8 mouse cellular contexts compared by ENCODE assay signal in the genomic region with DNA sequence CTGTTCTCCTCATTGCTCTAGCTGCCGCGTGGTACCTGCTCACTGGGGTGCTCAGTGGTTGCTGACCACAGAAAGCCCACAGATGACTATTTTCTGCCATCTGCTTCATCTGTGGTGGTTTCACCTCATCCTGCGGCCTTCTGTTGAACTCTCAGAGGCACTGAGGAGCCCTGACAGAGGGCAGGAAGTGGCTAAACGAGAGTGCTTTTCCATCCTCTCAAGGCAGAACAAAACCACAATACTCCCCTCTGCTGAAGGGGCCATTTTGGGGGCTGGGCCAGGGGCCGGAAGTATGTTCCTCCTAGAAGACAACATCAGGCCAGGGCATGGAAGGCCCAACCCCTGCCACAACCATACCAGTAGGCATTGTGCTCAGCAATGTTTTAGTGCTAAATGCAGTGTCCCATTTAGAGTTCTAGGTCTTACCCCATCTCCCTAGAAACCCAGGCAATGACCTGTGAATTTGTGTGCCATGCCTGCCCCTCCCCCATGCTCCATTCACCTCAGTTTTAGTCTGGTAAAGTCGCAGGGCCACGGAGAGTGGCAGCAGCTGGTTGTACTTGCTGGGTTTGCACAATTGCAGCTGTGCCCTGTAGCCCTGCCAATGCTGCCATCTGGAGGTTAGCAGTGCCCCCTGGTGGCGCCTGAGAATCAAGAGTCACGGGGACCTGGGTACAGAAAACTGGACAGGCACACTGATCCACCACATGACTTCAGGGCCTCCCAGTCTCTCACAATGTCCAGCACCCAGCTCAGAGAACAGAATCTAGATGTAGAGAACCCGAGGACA. TPM values are rescaled to one million over a fixed set of nuclear protein-coding genes. Genes with fewer than 3 reads are reported as not detected.
DNase-seq lines count a peak whose midpoint lies in the region; ATAC-seq and TF ChIP-seq lines count a peak whose summit lies in the region.

No protein-coding gene starts in this region.

- peak overlapping the region; percentile 27; the same call in 1 of the 2 replicates for H3K4me2 ChIP-seq in lung, embryonic 15.5 days

- no peak; a peak in 1 of 4 replicates for TF ChIP-seq EP300 in MEL (IDR thresholded peaks at IDR 0.05; ENCODE audit: low read depth in 1 of 2, low read length in 2 of 2)

- H3K4me1 ChIP-seq in MEL (ENCODE audit: control insufficient read depth in 1 of 2, insufficient read depth in 2 of 2, low read length in 2 of 2) = peaks cover 7 to 25% of the 10 kb centered on the region in 2 experiments
- H3K4me1 ChIP-seq in hindbrain, embryonic 10.5 days (replicated peaks) = peaks cover 13% of the 10 kb centered on the region
- H3K4me1 ChIP-seq in lung, embryonic 15.5 days = peaks cover 14% of the 10 kb centered on the region
- peaks cover 19% of the 10 kb centered on the region for H3K4me1 ChIP-seq in olfactory bulb, adult 2 months (ENCODE audit: control insufficient read depth, insufficient read depth, low read length)

- WGBS in hindbrain, embryonic 10.5 days = 30% methylated on average over 10 of the region's 10 CpGs
- 21% methylated on average over 10 of the region's 10 CpGs for WGBS in lung, embryonic 15.5 days
- WGBS in olfactory bulb, adult 2 months = 25% methylated on average over 10 of the region's 10 CpGs

- H3K9me3 ChIP-seq in MEL (replicated peaks; ENCODE audit: insufficient read depth, low read length) = no peaks in the 10 kb centered on the region
- H3K9me3 ChIP-seq in hindbrain, embryonic 10.5 days = no peaks in the 10 kb centered on the region
- H3K9me3 ChIP-seq in lung, embryonic 15.5 days = no peaks in the 10 kb centered on the region

- H3K27ac ChIP-seq in MEL (ENCODE audit: control insufficient read depth, low read depth, low read length) = peak overlapping the region; percentile 16
- peak overlapping the region; percentile 36 for H3K27ac ChIP-seq in hindbrain, embryonic 10.5 days
- H3K27ac ChIP-seq in lung, embryonic 15.5 days = no peak overlapping the region
- H3K27ac ChIP-seq in olfactory bulb, adult 2 months (ENCODE audit: insufficient read depth, low read depth, low read length) = no peak overlapping the region

- peak overlapping the region; percentile 34 to 79 for H3K4me3 ChIP-seq in MEL (ENCODE audit: control insufficient read depth in 1 of 2, insufficient read depth in 1 of 2, low read depth in 2 of 2, low read length in 2 of 2)
- H3K4me3 ChIP-seq in hindbrain, embryonic 10.5 days = no peak overlapping the region
- no peak overlapping the region for H3K4me3 ChIP-seq in lung, embryonic 15.5 days
- H3K4me3 ChIP-seq in olfactory bulb, adult 2 months (ENCODE audit: insufficient read depth, low read depth, low read length) = no peak overlapping the region

- no peaks in the 10 kb centered on the region for H3K27me3 ChIP-seq in MEL (ENCODE audit: control insufficient read depth in 1 of 2, insufficient read depth in 2 of 2, low read length in 2 of 2)
- H3K27me3 ChIP-seq in hindbrain, embryonic 10.5 days (ENCODE audit: insufficient read depth, poor library complexity, severe bottlenecking) = peaks cover 3% of the 10 kb centered on the region; the same call in 1 of the 2 replicates
- no peaks in the 10 kb centered on the region for H3K27me3 ChIP-seq in lung, embryonic 15.5 days

- peak; percentile 99 for TF ChIP-seq RAD21 in MEL (IDR thresholded peaks at IDR 0.05; ENCODE audit: low read depth, low read length)

- peak; percentile 74 to 99 (median 96) for TF ChIP-seq CTCF in MEL (IDR thresholded peaks at IDR 0.05 in 2 of 3, conservative IDR thresholded peaks at IDR 0.05 in 1 of 3; ENCODE audit: control insufficient read depth in 1 of 3, insufficient read depth in 1 of 3, low read depth in 2 of 3, low read length in 3 of 3, poor library complexity in 1 of 3, severe bottlenecking in 1 of 3)
- TF ChIP-seq CTCF in olfactory bulb, adult 2 months (IDR thresholded peaks at IDR 0.05; ENCODE audit: insufficient read depth, low read depth, low read length) = peak; percentile 66

- no peaks in the 10 kb centered on the region for H3K79me2 ChIP-seq in MEL (ENCODE audit: control insufficient read depth, insufficient read depth, low read length, poor library complexity)

- peak; percentile 92 for ATAC-seq in frontal cortex, adult (ENCODE audit: low TSS enrichment)
- peak; percentile 48; the same call in 1 of the 2 replicates for ATAC-seq in lung, embryonic 15.5 days (ENCODE audit: borderline replicate concordance, extremely low read depth, low FRiP score, low TSS enrichment)

- peaks cover 0 to 12% of the 10 kb centered on the region in 2 experiments; a peak in 2 of 4 replicates for H3K36me3 ChIP-seq in MEL (ENCODE audit: control insufficient read depth in 1 of 2, insufficient read depth in 2 of 2, low read length in 2 of 2)
- no peaks in the 10 kb centered on the region for H3K36me3 ChIP-seq in hindbrain, embryonic 10.5 days
- no peaks in the 10 kb centered on the region for H3K36me3 ChIP-seq in lung, embryonic 15.5 days

- peak overlapping the region; percentile 62 for H3K9ac ChIP-seq in MEL (ENCODE audit: control insufficient read depth, low read depth, low read length, poor library complexity, severe bottlenecking)
- no peak overlapping the region for H3K9ac ChIP-seq in lung, embryonic 15.5 days

- TF ChIP-seq POLR2A in MEL (IDR thresholded peaks at IDR 0.05; ENCODE audit: control insufficient read depth in 1 of 2, insufficient read depth in 1 of 2, low read depth in 1 of 2, low read length in 2 of 2, poor library complexity in 1 of 2) = peak in 1 of 2 experiments; percentile 46; a peak in 1 of 4 replicates
- TF ChIP-seq POLR2A in olfactory bulb, adult 2 months (IDR thresholded peaks at IDR 0.05; ENCODE audit: insufficient read depth, low read depth, low read length) = no peak

- DNase-seq in MEL (ENCODE audit: low read depth, low spot score) = peak; percentile 94
- DNase-seq in cerebellum, adult 8-10 months = peak; percentile 52
- peak; percentile 86 for DNase-seq in hindbrain, embryonic 10.5 days (ENCODE audit: low spot score)
- peak; percentile 79 for DNase-seq in layer of hippocampus, adult 9-10 months (ENCODE audit: low spot score)
- DNase-seq in thymus, adult 18-20 months = peak; percentile 75 to 88

TF ChIP-seq in MEL, 35 proteins besides CTCF, POLR2A, EP300 and RAD21 (continues in another document):
- TF ChIP-seq TCF12 (IDR thresholded peaks at IDR 0.05; ENCODE audit: low read depth, low read length) (peak; percentile 73), ELF1 (IDR thresholded peaks at IDR 0.05; ENCODE audit: low read depth, low read length) (peak; percentile 30; the same call in 1 of the 2 replicates), NELFE (IDR thresholded peaks at IDR 0.05; ENCODE audit: low read depth, low read length) (0 out of 2 replicates have a peak, but pooled peaks have one; percentile 10), ZC3H11A (IDR thresholded peaks at IDR 0.05; ENCODE audit: low read depth, low read length) (peak; percentile 96), MYC (IDR thresholded peaks at IDR 0.05; ENCODE audit: low read depth, low read length) (peak; percentile 87), USF1 (IDR thresholded peaks at IDR 0.05; ENCODE audit: low read depth, low read length) (peak; percentile 75), HCFC1 (IDR thresholded peaks at IDR 0.05; ENCODE audit: low read depth, low read length) (peak; percentile 55; the same call in 1 of the 2 replicates), NRF1 (IDR thresholded peaks at IDR 0.05; ENCODE audit: insufficient read depth, low read depth, low read length, poor library complexity, severe bottlenecking) (0 out of 2 replicates have a peak, but pooled peaks have one; percentile 13), CHD1 (IDR thresholded peaks at IDR 0.05; ENCODE audit: low read depth, low read length) (no peak), MAZ (IDR thresholded peaks at IDR 0.05; ENCODE audit: low read depth, low read length) (peak; percentile 78; the same call in 1 of the 2 replicates), SMC3 (IDR thresholded peaks at IDR 0.05; ENCODE audit: low read depth, low read length) (peak; percentile 97), ETS1 (IDR thresholded peaks at IDR 0.05; ENCODE audit: low read depth, low read length) (peak; percentile 82), MAFK (IDR thresholded peaks at IDR 0.05; ENCODE audit: borderline replicate concordance, low read depth, low read length) (0 out of 2 replicates have a peak, but pooled peaks have one; percentile 16), MXI1 (IDR thresholded peaks at IDR 0.05; ENCODE audit: low read depth, low read length) (peak; percentile 74), E2F4 (IDR thresholded peaks at IDR 0.05; ENCODE audit: borderline replicate concordance, low read depth, low read length) (no peak), JUND (IDR thresholded peaks at IDR 0.05; ENCODE audit: low read depth, low read length) (no peak), CHD2 (IDR thresholded peaks at IDR 0.05; ENCODE audit: low read length) (peak; percentile 12; the same call in 1 of the 2 replicates), SIN3A (IDR thresholded peaks at IDR 0.05; ENCODE audit: low read length) (peak; percentile 86)

RNA-seq across cellular contexts. Expression of gene Grtp1, which starts 13.3 kb away (rescaled TPM):
- total RNA-seq in MEL (2012; rRNA removed) = 8.2 and 11.9 TPM in 2 replicates
- 10 to 100 TPM in 1 of 2 experiments, not detected in 1; 15.1 TPM for polyA plus RNA-seq in MEL (2012; ENCODE audit: insufficient read depth in 1 of 2, insufficient read length in 2 of 2, low read depth in 1 of 2, low replicate concordance in 2 of 2, missing spikeins in 1 of 2)
- 14.5 and 16.5 TPM in 2 replicates for polyA plus RNA-seq in hindbrain, embryonic 10.5 days (2016; fragmentation: Nextera tagmentation; extraction: Ambion mirVana)
- 6.2 and 6.6 TPM in 2 replicates for polyA plus RNA-seq in lung, embryonic 15.5 days (2015; fragmentation: Nextera tagmentation; extraction: Ambion mirVana)
- not detected in 2 replicates for polyA plus RNA-seq in olfactory bulb, adult 2 months (2012; ENCODE audit: insufficient read depth, insufficient read length, low replicate concordance, missing spikeins)

RNA-seq across cellular contexts. Expression of gene Adprhl1, which starts 40.3 kb away (rescaled TPM):
- not detected in 2 replicates for total RNA-seq in MEL (2012; rRNA removed)
- polyA plus RNA-seq in MEL (2012; ENCODE audit: insufficient read depth in 1 of 2, insufficient read length in 2 of 2, low read depth in 1 of 2, low replicate concordance in 2 of 2, missing spikeins in 1 of 2) = not detected
- polyA plus RNA-seq in hindbrain, embryonic 10.5 days (2016; fragmentation: Nextera tagmentation; extraction: Ambion mirVana) = 0.25 and 0.73 TPM in 2 replicates
- 3.4 and 6.0 TPM in 2 replicates for polyA plus RNA-seq in lung, embryonic 15.5 days (2015; fragmentation: Nextera tagmentation; extraction: Ambion mirVana)
- not detected in 2 replicates for polyA plus RNA-seq in olfactory bulb, adult 2 months (2012; ENCODE audit: insufficient read depth, insufficient read length, low replicate concordance, missing spikeins)

RNA-seq across cellular contexts. Expression of gene Lamp1, which starts 54.7 kb away (rescaled TPM):
- 191 and 205 TPM in 2 replicates for total RNA-seq in MEL (2012; rRNA removed)
- polyA plus RNA-seq in MEL (2012; ENCODE audit: insufficient read depth in 1 of 2, insufficient read length in 2 of 2, low read depth in 1 of 2, low replicate concordance in 2 of 2, missing spikeins in 1 of 2) = 100 to 1,000 TPM; 109 to 233 TPM
- polyA plus RNA-seq in hindbrain, embryonic 10.5 days (2016; fragmentation: Nextera tagmentation; extraction: Ambion mirVana) = 218 and 231 TPM in 2 replicates
- polyA plus RNA-seq in lung, embryonic 15.5 days (2015; fragmentation: Nextera tagmentation; extraction: Ambion mirVana) = 318 and 321 TPM in 2 replicates
- 207 TPM in 1 of 2 replicates, not detected in the other for polyA plus RNA-seq in olfactory bulb, adult 2 months (2012; ENCODE audit: insufficient read depth, insufficient read length, low replicate concordance, missing spikeins)

Comparison
In these comparisons a context has a peak if more than half of its experiments do, and no peak if none do; other contexts are left out.
1. H3K27ac ChIP-seq: peak in MEL (single experiment) and hindbrain, embryonic 10.5 days (single experiment); none in lung, embryonic 15.5 days (single experiment) and olfactory bulb, adult 2 months (single experiment).
2. H3K4me3 ChIP-seq: peak in MEL (2 of 2); none in hindbrain, embryonic 10.5 days (single experiment), lung, embryonic 15.5 days (single experiment) and olfactory bulb, adult 2 months (single experiment).
3. Peak in every context shown above with its lines, with median percentiles within 50 percentile points of each other: DNase-seq.